Mouse (Mus musculus) spleen, postnatal 0 days (tissue): ENCODE results near the gene Rfx8. TPM values are rescaled to one million over a fixed set of nuclear protein-coding genes. Genes with fewer than 3 reads are reported as not detected.

Source experiments
- polyA plus RNA-seq: library from polyadenylated mRNA; unstranded; fragments of >200 nt; fragmentation: Nextera tagmentation; extraction: Ambion mirVana; gene quantifications from 2 replicates; pipeline ENCODE4 v1.2.1, GENCODE M21; 2015

Gene Rfx8
- 0.22 TPM in 1 of 2 replicates, not detected in the other for polyA plus RNA-seq

GRCm38 (mm10) chr1:39720632-39721350 is at the start of gene Rfx8:
Rfx8 (minus strand) TSS chr1:39720997.

GRCm38 (mm10) chr1:39651241-39651548 is 69.6 kb downstream of the Rfx8 start, which contains the start of gene Creg2:
Creg2 (minus strand) TSS chr1:39651474.

Other genes starting within 250 kb of the Rfx8 start
- gene Tbc1d8, start 242.2 kb downstream of the Rfx8 start, polyA plus RNA-seq, result 9.3 and 11.7 TPM in 2 replicates
- gene Cnot11, start 186.0 kb downstream of the Rfx8 start, polyA plus RNA-seq, result 11.8 and 12.8 TPM in 2 replicates
- gene Rnf149, start 143.6 kb downstream of the Rfx8 start, polyA plus RNA-seq, result 21.2 and 23.3 TPM in 2 replicates
- 0.02 TPM in 2 replicates for gene Creg2, start 69.5 kb downstream of the Rfx8 start, polyA plus RNA-seq
- not detected in 2 replicates for gene Gm3646, start 84.3 kb upstream of the Rfx8 start, polyA plus RNA-seq
- 15.3 and 17.4 TPM in 2 replicates for gene Map4k4, start 179.9 kb upstream of the Rfx8 start, polyA plus RNA-seq